Mouse (Mus musculus): ENCODE results near the gene Gm30191. TPM values are rescaled to one million over a fixed set of nuclear protein-coding genes. Genes with fewer than 3 reads are reported as not detected.
"Not testable (repeated sequence)": the region's sequence is repeated elsewhere in the genome, so short reads cannot be mapped to it uniquely, and the experiment has no call there.

Gene Gm30191
- total and polyA plus RNA-seq, 2 experiments: not detected

GRCm38 (mm10) chr4:134293061-134293691 lies 46.4 kb downstream of the Gm30191 start:
- WGBS: 67% methylated on average over 18 of the region's 18 CpGs
- H3K27ac ChIP-seq (replicated peaks; ENCODE audit: insufficient read depth, low read depth, low read length): no peak overlapping the region

GRCm38 (mm10) chr4:134293692-134294163 lies 47.0 kb downstream of the Gm30191 start:
- no peak for DNase-seq (ENCODE audit: extremely low read depth, low read depth, low spot score)

More at GRCm38 (mm10) chr4:134293061-134293691, 46.4 kb downstream of the Gm30191 start:
- Histone ChIP-seq H3K9ac (ENCODE audit: low read depth, low read length) (no peak overlapping the region), H3K36me3 (ENCODE audit: control insufficient read depth, insufficient read depth, low read length) (no peaks in the 10 kb centered on the region), H3K4me1 (ENCODE audit: control insufficient read depth, insufficient read depth, low read length) (0 out of 2 replicates have a peak, but pooled peaks cover 3% of the 10 kb centered on the region), H3K4me3 (ENCODE audit: insufficient read depth, low read depth, low read length) (no peak overlapping the region), H3K79me2 (ENCODE audit: control insufficient read depth, insufficient read depth, low read length) (no peaks in the 10 kb centered on the region), H3K27me3 (ENCODE audit: control insufficient read depth, insufficient read depth, low read length) (0 out of 2 replicates have a peak, but pooled peaks cover 2% of the 10 kb centered on the region)
- no peak for DNase-seq (ENCODE audit: extremely low read depth, low read depth, low spot score)
- no peak for TF ChIP-seq CTCF (IDR thresholded peaks at IDR 0.05; ENCODE audit: low read depth, low read length)
- no peak for TF ChIP-seq POLR2A (IDR thresholded peaks at IDR 0.05; ENCODE audit: extremely low read depth, insufficient read depth, low read length)

GRCm38 (mm10) chr4:134296096-134296495 lies 49.4 kb downstream of the Gm30191 start:
- not testable (repeated sequence) for H3K27ac ChIP-seq (replicated peaks; ENCODE audit: insufficient read depth, low read depth, low read length); DNase-seq (ENCODE audit: extremely low read depth, low read depth, low spot score); H3K79me2 ChIP-seq (ENCODE audit: control insufficient read depth, insufficient read depth, low read length); H3K4me3 ChIP-seq (ENCODE audit: insufficient read depth, low read depth, low read length); H3K4me1 ChIP-seq (ENCODE audit: control insufficient read depth, insufficient read depth, low read length); H3K27me3 ChIP-seq (ENCODE audit: control insufficient read depth, insufficient read depth, low read length); H3K9ac ChIP-seq (ENCODE audit: low read depth, low read length); H3K36me3 ChIP-seq (ENCODE audit: control insufficient read depth, insufficient read depth, low read length)
- 92% methylated on average over 4 of the region's 4 CpGs for WGBS

More at GRCm38 (mm10) chr4:134293692-134294163, 47.0 kb downstream of the Gm30191 start:
- TF ChIP-seq CTCF (IDR thresholded peaks at IDR 0.05; ENCODE audit: low read depth, low read length): no peak
- no peak for TF ChIP-seq POLR2A (IDR thresholded peaks at IDR 0.05; ENCODE audit: extremely low read depth, insufficient read depth, low read length)
- Histone ChIP-seq H3K4me1 (ENCODE audit: control insufficient read depth, insufficient read depth, low read length) (no peaks in the 10 kb centered on the region), H3K79me2 (ENCODE audit: control insufficient read depth, insufficient read depth, low read length) (no peaks in the 10 kb centered on the region), H3K9ac (ENCODE audit: low read depth, low read length) (no peak overlapping the region), H3K36me3 (ENCODE audit: control insufficient read depth, insufficient read depth, low read length) (no peaks in the 10 kb centered on the region), H3K27me3 (ENCODE audit: control insufficient read depth, insufficient read depth, low read length) (0 out of 2 replicates have a peak, but pooled peaks cover 2% of the 10 kb centered on the region), H3K4me3 (ENCODE audit: insufficient read depth, low read depth, low read length) (no peak overlapping the region), H3K27ac (replicated peaks; ENCODE audit: insufficient read depth, low read depth, low read length) (no peak overlapping the region)
- WGBS: 62% methylated on average over 9 of the region's 9 CpGs

GRCm38 (mm10) chr4:134296523-134296922 lies 49.8 kb downstream of the Gm30191 start:
- no peak for TF ChIP-seq POLR2A (IDR thresholded peaks at IDR 0.05; ENCODE audit: extremely low read depth, insufficient read depth, low read length)
- TF ChIP-seq CTCF (IDR thresholded peaks at IDR 0.05; ENCODE audit: low read depth, low read length): no peak
- Histone ChIP-seq H3K9ac (ENCODE audit: low read depth, low read length) (no peak overlapping the region), H3K4me3 (ENCODE audit: insufficient read depth, low read depth, low read length) (no peak overlapping the region), H3K27ac (replicated peaks; ENCODE audit: insufficient read depth, low read depth, low read length) (no peak overlapping the region), H3K27me3 (ENCODE audit: control insufficient read depth, insufficient read depth, low read length) (0 out of 2 replicates have a peak, but pooled peaks cover 2% of the 10 kb centered on the region), H3K4me1 (ENCODE audit: control insufficient read depth, insufficient read depth, low read length) (no peaks in the 10 kb centered on the region), H3K79me2 (ENCODE audit: control insufficient read depth, insufficient read depth, low read length) (no peaks in the 10 kb centered on the region), H3K36me3 (ENCODE audit: control insufficient read depth, insufficient read depth, low read length) (no peaks in the 10 kb centered on the region)
- 91% methylated on average over 4 of the region's 4 CpGs for WGBS
- DNase-seq (ENCODE audit: extremely low read depth, low read depth, low spot score): no peak

- no peak for TF ChIP-seq POLR2A (IDR thresholded peaks at IDR 0.05; ENCODE audit: extremely low read depth, insufficient read depth, low read length)
- TF ChIP-seq CTCF (IDR thresholded peaks at IDR 0.05; ENCODE audit: low read depth, low read length): no peak
- 93% methylated on average over 8 of the region's 8 CpGs for WGBS
- H3K27me3 ChIP-seq (ENCODE audit: control insufficient read depth, insufficient read depth, low read length): 0 out of 2 replicates have a peak, but pooled peaks cover 2% of the 10 kb centered on the region
- H3K4me1 ChIP-seq (ENCODE audit: control insufficient read depth, insufficient read depth, low read length): no peaks in the 10 kb centered on the region
- DNase-seq (ENCODE audit: extremely low read depth, low read depth, low spot score): no peak
- H3K79me2 ChIP-seq (ENCODE audit: control insufficient read depth, insufficient read depth, low read length): no peaks in the 10 kb centered on the region
- no peaks in the 10 kb centered on the region for H3K36me3 ChIP-seq (ENCODE audit: control insufficient read depth, insufficient read depth, low read length)
- no peak overlapping the region for H3K9ac ChIP-seq (ENCODE audit: low read depth, low read length)
- H3K27ac ChIP-seq (replicated peaks; ENCODE audit: insufficient read depth, low read depth, low read length): no peak overlapping the region
- no peak overlapping the region for H3K4me3 ChIP-seq (ENCODE audit: insufficient read depth, low read depth, low read length)
These were observed 50.6 kb downstream of the Gm30191 start for GRCm38 (mm10) chr4:134297369-134297768.

All from liver, adult 2 months (tissue).